In genomic region chr7:67836984-67837383, GRCm38 (mm10) we compare ENCODE assay signal across 19 mouse cellular contexts.
"Had no signal": no experiment of that assay in that cellular context is flagged by ENCODE, and none has a peak within 500 bp of the region (broad histone marks: within the 10 kb centered on the region; RNA-seq: fewer than 3 reads in every experiment).

No protein-coding gene starts in this region.

- H3K36me3 ChIP-seq: midbrain, embryonic 10.5 days; neural tube, embryonic 13.5 days had no signal

- H3K4me1 ChIP-seq: megakaryocyte, embryonic 14.5 days; midbrain, embryonic 10.5 days; neural tube, embryonic 13.5 days had no signal

- ATAC-seq: intestine, embryonic 16.5 days; liver, postnatal 0 days; lung, postnatal 0 days had no signal

- H3K9ac ChIP-seq: liver, embryonic 14.5 days; liver, postnatal 0 days; lung, embryonic 14.5 days; neural tube, embryonic 13.5 days had no signal

- H3K4me2 ChIP-seq: liver, embryonic 11.5 days; lung, embryonic 14.5 days; neural tube, embryonic 13.5 days had no signal

- H3K4me3 ChIP-seq: megakaryocyte, embryonic 14.5 days; midbrain, embryonic 10.5 days; neural tube, embryonic 13.5 days had no signal

- H3K9me3 ChIP-seq: midbrain, embryonic 10.5 days had no signal

- H3K27me3 ChIP-seq: megakaryocyte, embryonic 14.5 days; neural tube, embryonic 13.5 days had no signal

- DNase-seq: kidney, adult 18-20 months; kidney, adult 9 months; kidney, postnatal 14 days; kidney, postnatal 4 days; left cerebral cortex, postnatal 4 days; liver, postnatal 0 days; lung, embryonic 14.5 days; midbrain, embryonic 14.5 days; retina, postnatal 1 day; right cerebral cortex, postnatal 25 days; spleen, adult 18-20 months; thymus, postnatal 25 days had no signal

- H3K27ac ChIP-seq: liver, embryonic 14.5 days; midbrain, embryonic 10.5 days; neural tube, embryonic 13.5 days had no signal
